Mouse (Mus musculus): ENCODE results near the gene Lnx2. TPM values are rescaled to one million over a fixed set of nuclear protein-coding genes. Genes with fewer than 3 reads are reported as not detected.

The Lnx2 gene
- polyA plus RNA-seq, 1 experiment from 2014 or later, result 9.3 TPM

- Histone ChIP-seq H3K9me3 (ENCODE audit: control insufficient read depth, low read length) (no peaks in the 10 kb centered on the region), H3K36me3 (ENCODE audit: control insufficient read depth, insufficient read depth, low read length) (peaks cover 10% of the 10 kb centered on the region; the same call in 1 of the 2 replicates), H3K9ac (ENCODE audit: low read length) (no peak overlapping the region), H3K27me3 (ENCODE audit: control insufficient read depth, insufficient read depth, low read length) (no peaks in the 10 kb centered on the region), H3K4me3 (ENCODE audit: low read depth, low read length) (no peak overlapping the region), H3K4me2 (replicated peaks; ENCODE audit: low read depth) (no peak overlapping the region), H3K27ac (replicated peaks) (peak overlapping the region; percentile 45), H3K4me1 (replicated peaks; ENCODE audit: control insufficient read depth, insufficient read depth) (peaks cover 7% of the 10 kb centered on the region; the same call in 1 of the 2 replicates)
- TF ChIP-seq CTCF (IDR thresholded peaks at IDR 0.05; ENCODE audit: low read depth), result no peak
- no peak for TF ChIP-seq EP300 (optimal IDR thresholded peaks at IDR 0.05)
- no peak for ATAC-seq (ENCODE audit: low FRiP score, low TSS enrichment)
- 81% methylated on average over 10 of the region's 10 CpGs for WGBS
- DNase-seq (ENCODE audit: low spot score), result no peak
Observed at GRCm38 (mm10) chr5:147036028-147036427, 40.4 kb downstream of the Lnx2 start.

GRCm38 (mm10) chr5:147035301-147035700, 41.1 kb downstream of the Lnx2 start:
- ATAC-seq (ENCODE audit: low FRiP score, low TSS enrichment), result no peak
- TF ChIP-seq CTCF (IDR thresholded peaks at IDR 0.05; ENCODE audit: low read depth) (no peak), EP300 (optimal IDR thresholded peaks at IDR 0.05) (no peak)
- no peak overlapping the region for H3K9ac ChIP-seq (ENCODE audit: low read length)
- no peaks in the 10 kb centered on the region for H3K27me3 ChIP-seq (ENCODE audit: control insufficient read depth, insufficient read depth, low read length)
- peaks cover 7% of the 10 kb centered on the region; the same call in 1 of the 2 replicates for H3K4me1 ChIP-seq (replicated peaks; ENCODE audit: control insufficient read depth, insufficient read depth)
- no peak for DNase-seq (ENCODE audit: low spot score)
- no peak overlapping the region for H3K4me3 ChIP-seq (ENCODE audit: low read depth, low read length)
- no peaks in the 10 kb centered on the region for H3K9me3 ChIP-seq (ENCODE audit: control insufficient read depth, low read length)
- peaks cover 10% of the 10 kb centered on the region; the same call in 1 of the 2 replicates for H3K36me3 ChIP-seq (ENCODE audit: control insufficient read depth, insufficient read depth, low read length)
- 64% methylated on average over 6 of the region's 6 CpGs for WGBS
- H3K4me2 ChIP-seq (replicated peaks; ENCODE audit: low read depth), result no peak overlapping the region
- no peak overlapping the region for H3K27ac ChIP-seq (replicated peaks)

GRCm38 (mm10) chr5:147034283-147034682, 42.1 kb downstream of the Lnx2 start:
- Histone ChIP-seq H3K9me3 (ENCODE audit: control insufficient read depth, low read length) (no peaks in the 10 kb centered on the region), H3K4me2 (replicated peaks; ENCODE audit: low read depth) (no peak overlapping the region), H3K27ac (replicated peaks) (no peak overlapping the region), H3K9ac (ENCODE audit: low read length) (no peak overlapping the region), H3K4me1 (replicated peaks; ENCODE audit: control insufficient read depth, insufficient read depth) (peaks cover 7% of the 10 kb centered on the region; the same call in 1 of the 2 replicates), H3K36me3 (ENCODE audit: control insufficient read depth, insufficient read depth, low read length) (peaks cover 11% of the 10 kb centered on the region), H3K27me3 (ENCODE audit: control insufficient read depth, insufficient read depth, low read length) (no peaks in the 10 kb centered on the region), H3K4me3 (ENCODE audit: low read depth, low read length) (no peak overlapping the region)
- ATAC-seq (ENCODE audit: low FRiP score, low TSS enrichment), result no peak
- 69% methylated on average over 12 of the region's 12 CpGs for WGBS
- no peak for DNase-seq (ENCODE audit: low spot score)
- TF ChIP-seq EP300 (optimal IDR thresholded peaks at IDR 0.05) (no peak), CTCF (IDR thresholded peaks at IDR 0.05; ENCODE audit: low read depth) (no peak)

GRCm38 (mm10) chr5:147033155-147033554, 43.2 kb downstream of the Lnx2 start:
- no peaks in the 10 kb centered on the region for H3K9me3 ChIP-seq (ENCODE audit: control insufficient read depth, low read length)
- no peak overlapping the region for H3K4me2 ChIP-seq (replicated peaks; ENCODE audit: low read depth)
- peaks cover 5% of the 10 kb centered on the region; the same call in 1 of the 2 replicates for H3K4me1 ChIP-seq (replicated peaks; ENCODE audit: control insufficient read depth, insufficient read depth)
- no peak overlapping the region for H3K27ac ChIP-seq (replicated peaks)
- TF ChIP-seq EP300 (optimal IDR thresholded peaks at IDR 0.05) (no peak), CTCF (IDR thresholded peaks at IDR 0.05; ENCODE audit: low read depth) (no peak)
- H3K4me3 ChIP-seq (ENCODE audit: low read depth, low read length), result no peak overlapping the region
- peaks cover 22% of the 10 kb centered on the region for H3K36me3 ChIP-seq (ENCODE audit: control insufficient read depth, insufficient read depth, low read length)
- 55% methylated on average over 13 of the region's 13 CpGs for WGBS
- H3K9ac ChIP-seq (ENCODE audit: low read length), result no peak overlapping the region
- no peak for DNase-seq (ENCODE audit: low spot score)
- no peaks in the 10 kb centered on the region for H3K27me3 ChIP-seq (ENCODE audit: control insufficient read depth, insufficient read depth, low read length)
- ATAC-seq (ENCODE audit: low FRiP score, low TSS enrichment), result peak; percentile 31; the same call in 1 of the 2 replicates

GRCm38 (mm10) chr5:147031281-147031680, 45.1 kb downstream of the Lnx2 start:
- TF ChIP-seq EP300 (optimal IDR thresholded peaks at IDR 0.05) (no peak), CTCF (IDR thresholded peaks at IDR 0.05; ENCODE audit: low read depth) (no peak)
- no peak overlapping the region for H3K4me3 ChIP-seq (ENCODE audit: low read depth, low read length)
- H3K9me3 ChIP-seq (ENCODE audit: control insufficient read depth, low read length), result no peaks in the 10 kb centered on the region
- H3K9ac ChIP-seq (ENCODE audit: low read length), result no peak overlapping the region
- H3K27me3 ChIP-seq (ENCODE audit: control insufficient read depth, insufficient read depth, low read length), result no peaks in the 10 kb centered on the region
- DNase-seq (ENCODE audit: low spot score) (no peak), ATAC-seq (ENCODE audit: low FRiP score, low TSS enrichment) (no peak)
- peak overlapping the region; percentile 35 for H3K27ac ChIP-seq (replicated peaks)
- H3K4me2 ChIP-seq (replicated peaks; ENCODE audit: low read depth), result no peak overlapping the region
- no peaks in the 10 kb centered on the region for H3K4me1 ChIP-seq (replicated peaks; ENCODE audit: control insufficient read depth, insufficient read depth)
- peaks cover 33% of the 10 kb centered on the region for H3K36me3 ChIP-seq (ENCODE audit: control insufficient read depth, insufficient read depth, low read length)
- WGBS, result 76% methylated on average over 14 of the region's 14 CpGs

GRCm38 (mm10) chr5:147024331-147025034, 51.9 kb downstream of the Lnx2 start:
- WGBS, result 74% methylated on average over 24 of the region's 24 CpGs
- TF ChIP-seq EP300 (optimal IDR thresholded peaks at IDR 0.05) (no peak), CTCF (IDR thresholded peaks at IDR 0.05; ENCODE audit: low read depth) (no peak)
- no peak overlapping the region for H3K27ac ChIP-seq (replicated peaks)
- H3K4me2 ChIP-seq (replicated peaks; ENCODE audit: low read depth), result no peak overlapping the region
- DNase-seq (ENCODE audit: low spot score) (no peak), ATAC-seq (ENCODE audit: low FRiP score, low TSS enrichment) (no peak)
- H3K9me3 ChIP-seq (ENCODE audit: control insufficient read depth, low read length), result no peaks in the 10 kb centered on the region
- H3K9ac ChIP-seq (ENCODE audit: low read length), result no peak overlapping the region
- no peak overlapping the region for H3K4me3 ChIP-seq (ENCODE audit: low read depth, low read length)
- no peaks in the 10 kb centered on the region for H3K27me3 ChIP-seq (ENCODE audit: control insufficient read depth, insufficient read depth, low read length)
- H3K36me3 ChIP-seq (ENCODE audit: control insufficient read depth, insufficient read depth, low read length), result peaks cover 38% of the 10 kb centered on the region
- H3K4me1 ChIP-seq (replicated peaks; ENCODE audit: control insufficient read depth, insufficient read depth), result no peaks in the 10 kb centered on the region
